Mouse (Mus musculus): ENCODE measurements at regions not wholly inside any gene's neighbourhood (a gene's known extent, or its start where the extent isn't known, plus 50 kb on each side); places are given as distances from the start of the nearest gene placed in this dataset.

DNA sequence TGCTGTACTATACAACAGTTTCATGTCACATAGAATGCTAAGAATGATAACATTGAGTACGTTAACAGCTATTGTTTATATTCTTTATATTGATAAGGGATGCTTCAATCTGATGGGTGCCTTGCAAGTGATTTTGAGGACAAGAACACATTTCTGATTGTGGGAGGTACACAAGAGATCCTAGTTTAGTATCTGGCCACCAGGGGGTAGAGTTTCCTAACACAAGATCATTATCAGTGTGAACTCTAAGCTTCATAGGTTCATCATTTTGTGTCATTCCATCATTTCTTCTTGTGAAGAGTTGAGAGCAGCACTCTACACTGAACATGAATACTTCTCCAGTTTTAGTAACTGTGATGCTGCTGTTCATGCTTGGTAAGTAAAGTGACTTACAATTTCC is 799.9 kb downstream of the Dad1 start:
- TF ChIP-seq CTCF (IDR thresholded peaks at IDR 0.05; ENCODE audit: low read depth) = 0 out of 2 replicates have a peak, but pooled peaks have one; percentile 6
- TF ChIP-seq EP300 (IDR thresholded peaks at IDR 0.05; ENCODE audit: low read depth) = no peak
